Mouse (Mus musculus) lung, embryonic 14.5 days (tissue): ENCODE measurements around the gene 1600012H06Rik. TPM values are rescaled to one million over a fixed set of nuclear protein-coding genes. Genes with fewer than 3 reads are reported as not detected.
A peak's percentile ranks its signal among the peaks of the same experiment; 100 is the strongest.
"Not testable (repeated sequence)": the region's sequence is repeated elsewhere in the genome, so short reads cannot be mapped to it uniquely, and the experiment has no call there.

ENCODE experiments used
- ATAC-seq: fragments of 200-750 bp; cut with Nextera tagmentation; 2 replicates; pipeline ENCODE4 v1.8.0; 2017; ENCODE audit warnings: mild to moderate bottlenecking, moderate TSS enrichment, moderate library complexity; ENCODE audit not compliant: insufficient read depth
- DNase-seq: peaks from one replicate; pipeline ENCODE4 v3.0.0-alpha.2; 2015
- H3K27ac ChIP-seq: fragments of 300-500 bp; sonication (generic); 2 replicates; pipeline ENCODE4 v1.5.1; 2014; ENCODE audit warnings: low read depth, mild to moderate bottlenecking, moderate library complexity
- H3K27me3 ChIP-seq: fragments of 300-500 bp; sonication (generic); 2 replicates; pipeline ENCODE4 v1.6.1; 2014; ENCODE audit warnings: low read length, control low read depth; ENCODE audit not compliant: insufficient read depth
- H3K36me3 ChIP-seq: fragments of 300-500 bp; sonication (generic); 2 replicates; pipeline ENCODE4 v1.6.1; 2014; ENCODE audit warnings: control low read depth; ENCODE audit not compliant: insufficient read depth
- H3K4me1 ChIP-seq: fragments of 300-500 bp; sonication (generic); 2 replicates; pipeline ENCODE4 v1.6.1; 2014; ENCODE audit warnings: antibody characterized with exemption, control low read depth; ENCODE audit not compliant: insufficient read depth
- H3K4me2 ChIP-seq: fragments of 300-500 bp; sonication (generic); 2 replicates; pipeline ENCODE4 v1.6.1; 2014; ENCODE audit warnings: mild to moderate bottlenecking
- H3K4me3 ChIP-seq: fragments of 300-500 bp; sonication (generic); 2 replicates; pipeline ENCODE4 v1.5.1; 2014; ENCODE audit warnings: low read depth, low read length
- H3K9ac ChIP-seq: fragments of 300-500 bp; sonication (generic); 2 replicates; pipeline ENCODE4 v1.6.1; 2014
- H3K9me3 ChIP-seq: fragments of 300-500 bp; sonication (generic); 2 replicates; pipeline ENCODE4 v1.6.1; 2016; ENCODE audit warnings: low read depth, low read length, control low read depth
- CTCF ChIP-seq: IDR thresholded peaks from 2 replicates; pipeline ENCODE4 v1.5.1; 2016; ENCODE audit warnings: antibody characterized with exemption, low read depth
- WGBS: fragments of 180-500 bp; shearing (Covaris S2); extraction: QIAGEN DNeasy Blood & Tissue Kit; methylation state at CpG from one replicate; pipeline ENCODE4 v1.1.7; 2014; 5-methylcytosine and 5-hydroxymethylcytosine counted together
- polyA plus RNA-seq: library from polyadenylated mRNA; unstranded; fragments of >200 nt; fragmentation: Nextera tagmentation; extraction: Ambion mirVana; gene quantifications from 2 replicates; pipeline ENCODE4 v1.2.1, GENCODE M21; 2014

Gene 1600012H06Rik
- polyA plus RNA-seq, 1 experiment from 2014 or later: 31.0 TPM

GRCm38 (mm10) chr17:14927644-14928218, 15.3 kb upstream of the 1600012H06Rik start:
- Histone ChIP-seq H3K4me3 (no peak overlapping the region), H3K4me1 (no peaks in the 10 kb centered on the region), H3K27me3 (no peaks in the 10 kb centered on the region), H3K9ac (no peak overlapping the region), H3K4me2 (no peak overlapping the region), H3K36me3 (no peaks in the 10 kb centered on the region), H3K9me3 (no peaks in the 10 kb centered on the region), H3K27ac (no peak overlapping the region)
- 76% methylated on average over 8 of the region's 8 CpGs for WGBS
- no peak for DNase-seq
- no peak for ATAC-seq
- TF ChIP-seq CTCF: no peak

GRCm38 (mm10) chr17:14928631-14929030, 14.4 kb upstream of the 1600012H06Rik start:
- no peaks in the 10 kb centered on the region for H3K9me3 ChIP-seq
- TF ChIP-seq CTCF: no peak
- H3K4me3 ChIP-seq: no peak overlapping the region
- no peak for ATAC-seq
- no peak overlapping the region for H3K27ac ChIP-seq
- H3K4me2 ChIP-seq: no peak overlapping the region
- H3K4me1 ChIP-seq: no peaks in the 10 kb centered on the region
- H3K27me3 ChIP-seq: no peaks in the 10 kb centered on the region
- no peak for DNase-seq
- H3K36me3 ChIP-seq: no peaks in the 10 kb centered on the region
- H3K9ac ChIP-seq: no peak overlapping the region
- WGBS: 61% methylated on average over 5 of the region's 5 CpGs

- no peaks in the 10 kb centered on the region for H3K9me3 ChIP-seq
Observed at GRCm38 (mm10) chr17:14930697-14931096, 12.3 kb upstream of the 1600012H06Rik start.

GRCm38 (mm10) chr17:14931469-14931868, 11.5 kb upstream of the 1600012H06Rik start:
- no peak overlapping the region for H3K27ac ChIP-seq
- DNase-seq (no peak), ATAC-seq (no peak)
- H3K27me3 ChIP-seq: no peaks in the 10 kb centered on the region
- no peaks in the 10 kb centered on the region for H3K9me3 ChIP-seq
- no peak for TF ChIP-seq CTCF
- no peak overlapping the region for H3K4me3 ChIP-seq
- no peak overlapping the region for H3K9ac ChIP-seq
- WGBS: 75% methylated on average over 5 of the region's 5 CpGs
- no peaks in the 10 kb centered on the region for H3K36me3 ChIP-seq
- H3K4me1 ChIP-seq: no peaks in the 10 kb centered on the region
- no peak overlapping the region for H3K4me2 ChIP-seq

More at GRCm38 (mm10) chr17:14930697-14931096, 12.3 kb upstream of the 1600012H06Rik start:
- Histone ChIP-seq H3K27ac (no peak overlapping the region), H3K27me3 (no peaks in the 10 kb centered on the region), H3K36me3 (no peaks in the 10 kb centered on the region), H3K9ac (no peak overlapping the region), H3K4me1 (no peaks in the 10 kb centered on the region), H3K4me3 (no peak overlapping the region), H3K4me2 (no peak overlapping the region)
- DNase-seq (no peak), ATAC-seq (no peak)
- no peak for TF ChIP-seq CTCF
- WGBS: 74% methylated on average over 7 of the region's 7 CpGs

- not testable (repeated sequence) for H3K4me3 ChIP-seq, H3K36me3 ChIP-seq, H3K9ac ChIP-seq, DNase-seq, H3K4me2 ChIP-seq, H3K27ac ChIP-seq, H3K4me1 ChIP-seq, H3K27me3 ChIP-seq, ATAC-seq, H3K9me3 ChIP-seq
- 74% methylated on average over 14 of the region's 14 CpGs for WGBS
Observed at GRCm38 (mm10) chr17:14935280-14935679, 7.7 kb upstream of the 1600012H06Rik start.

GRCm38 (mm10) chr17:14935841-14936605, 7.0 kb upstream of the 1600012H06Rik start:
- ATAC-seq: no peak
- TF ChIP-seq CTCF: no peak
- no peak overlapping the region for H3K4me3 ChIP-seq
- 51% methylated on average over 5 of the region's 5 CpGs for WGBS
- no peak for DNase-seq
- H3K36me3 ChIP-seq: no peaks in the 10 kb centered on the region
- H3K27me3 ChIP-seq: no peaks in the 10 kb centered on the region
- H3K4me2 ChIP-seq: no peak overlapping the region
- H3K9me3 ChIP-seq: no peaks in the 10 kb centered on the region
- no peak overlapping the region for H3K9ac ChIP-seq
- H3K4me1 ChIP-seq: no peaks in the 10 kb centered on the region
- H3K27ac ChIP-seq: no peak overlapping the region

- H3K27me3 ChIP-seq, H3K9me3 ChIP-seq, DNase-seq, H3K27ac ChIP-seq, H3K4me1 ChIP-seq, ATAC-seq: not testable (repeated sequence)
- Histone ChIP-seq H3K4me3 (peak overlapping the region; percentile 54), H3K36me3 (peaks cover 26% of the 10 kb centered on the region), H3K9ac (peak overlapping the region; percentile 62), H3K4me2 (peak overlapping the region; percentile 88)
- WGBS: 58% methylated on average over 6 of the region's 6 CpGs
Observed at GRCm38 (mm10) chr17:14942181-14942580, 803 bp upstream of the 1600012H06Rik start.
